Mouse (Mus musculus): ENCODE data around the gene Cpne1. TPM values are rescaled to one million over a fixed set of nuclear protein-coding genes. Genes with fewer than 3 reads are reported as not detected.
A peak's percentile ranks its signal among the peaks of the same experiment; 100 is the strongest.

Cpne1 gene
- total RNA-seq, 1 experiment from 2014 or later: 19.3 TPM

DNA sequence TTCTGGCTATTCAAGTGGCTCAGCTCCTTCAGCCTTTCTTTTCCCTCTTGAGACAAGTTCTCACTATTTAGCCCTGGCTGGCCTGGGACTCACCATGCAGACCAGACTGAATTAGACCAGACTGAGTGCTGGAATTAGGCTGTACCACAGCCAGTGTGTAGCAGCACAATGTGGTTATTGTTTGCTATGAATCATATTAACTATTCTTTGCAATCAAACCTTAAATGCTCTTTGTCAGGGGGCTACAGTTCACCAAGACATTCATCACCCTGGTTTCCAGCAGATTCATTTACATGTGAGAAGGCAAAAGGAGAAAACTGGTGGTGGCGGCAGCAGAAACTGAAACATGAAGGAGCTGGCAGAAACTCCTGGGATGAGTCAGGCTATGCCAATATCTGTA, 22.0 kb downstream of the Cpne1 start:
- no peak for ATAC-seq (replicated peaks in 1 of 2; ENCODE audit: insufficient read depth in 1 of 2, low FRiP score in 2 of 2, low TSS enrichment in 1 of 2, low read depth in 1 of 2, poor library complexity in 2 of 2, severe bottlenecking in 2 of 2)

DNA sequence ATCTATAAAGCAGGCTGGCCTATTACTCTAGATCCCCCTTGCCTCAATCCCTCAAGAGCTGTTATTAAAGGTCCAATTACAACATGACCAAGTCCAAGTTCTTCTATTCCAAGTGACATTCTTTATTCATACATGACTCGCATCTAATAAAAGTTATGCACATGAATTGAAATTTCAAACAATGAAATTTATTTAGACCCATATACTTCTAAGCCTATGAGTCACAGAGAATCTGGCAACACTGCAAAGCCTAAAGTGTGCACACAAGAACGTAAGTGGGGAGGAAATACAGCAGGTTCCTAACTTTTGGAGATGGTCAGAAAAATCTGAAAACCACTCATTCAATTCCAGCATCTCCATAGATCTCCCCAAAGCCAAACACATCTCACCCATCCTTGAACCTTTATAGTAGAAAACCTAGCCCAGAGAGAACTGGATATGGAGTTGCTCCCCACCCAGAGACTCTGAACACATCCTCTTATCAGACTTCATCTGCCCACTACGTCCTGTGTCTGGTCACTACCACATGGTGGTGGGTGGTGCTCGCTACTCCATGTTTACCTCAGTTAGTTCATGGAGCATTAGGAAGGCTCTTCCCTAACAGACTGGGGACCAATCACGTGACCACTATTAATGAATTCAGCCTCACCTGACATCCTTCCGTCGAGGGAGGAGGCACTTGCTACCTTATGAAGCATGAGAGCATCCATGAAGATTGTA, 24.2 kb downstream of the Cpne1 start:
- ATAC-seq (replicated peaks in 1 of 2; ENCODE audit: insufficient read depth in 1 of 2, low FRiP score in 2 of 2, low TSS enrichment in 1 of 2, low read depth in 1 of 2, poor library complexity in 2 of 2, severe bottlenecking in 2 of 2): no peak

DNA sequence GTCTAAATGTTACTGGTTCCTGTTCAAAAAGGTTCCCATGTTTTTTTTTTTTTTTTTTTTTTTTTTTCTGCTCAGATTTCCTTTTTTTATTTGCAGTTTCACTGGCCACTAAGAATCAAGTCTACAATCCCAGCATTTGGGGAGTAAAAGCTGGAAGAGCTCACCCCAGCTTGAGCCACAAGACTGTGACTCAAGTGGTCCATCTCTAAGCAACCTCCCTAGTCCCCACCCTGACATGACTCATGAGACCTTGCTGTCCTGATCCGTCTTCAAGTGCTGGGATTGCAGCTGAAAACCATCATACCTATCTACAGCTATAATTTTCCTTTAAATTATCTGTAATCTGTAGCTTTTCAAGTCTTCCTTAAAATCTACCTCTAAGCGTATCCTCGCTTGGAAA, 27.2 kb downstream of the Cpne1 start:
- ATAC-seq (replicated peaks in 1 of 2; ENCODE audit: insufficient read depth in 1 of 2, low FRiP score in 2 of 2, low TSS enrichment in 1 of 2, low read depth in 1 of 2, poor library complexity in 2 of 2, severe bottlenecking in 2 of 2): no peak

DNA sequence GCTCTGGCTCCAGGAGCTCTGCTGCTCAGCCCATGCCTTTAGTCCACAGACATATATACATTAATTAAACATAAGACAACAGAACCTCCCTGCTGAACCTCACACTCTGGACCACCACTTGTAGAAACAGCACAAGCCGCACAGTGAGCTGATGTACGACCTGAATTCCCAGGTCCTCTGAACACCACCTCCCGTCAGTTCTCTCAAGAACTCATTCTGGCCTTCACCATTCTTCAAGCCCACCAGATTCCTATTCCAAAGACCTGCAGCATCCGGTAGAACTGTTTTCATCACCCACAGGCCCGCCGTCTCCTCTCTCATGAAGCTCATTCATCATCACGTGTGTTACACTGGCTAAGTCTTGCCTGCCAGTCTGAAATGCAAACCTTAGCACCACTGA, 31.4 kb downstream of the Cpne1 start:
- ATAC-seq (replicated peaks in 1 of 2; ENCODE audit: insufficient read depth in 1 of 2, low FRiP score in 2 of 2, low TSS enrichment in 1 of 2, low read depth in 1 of 2, poor library complexity in 2 of 2, severe bottlenecking in 2 of 2): no peak

DNA sequence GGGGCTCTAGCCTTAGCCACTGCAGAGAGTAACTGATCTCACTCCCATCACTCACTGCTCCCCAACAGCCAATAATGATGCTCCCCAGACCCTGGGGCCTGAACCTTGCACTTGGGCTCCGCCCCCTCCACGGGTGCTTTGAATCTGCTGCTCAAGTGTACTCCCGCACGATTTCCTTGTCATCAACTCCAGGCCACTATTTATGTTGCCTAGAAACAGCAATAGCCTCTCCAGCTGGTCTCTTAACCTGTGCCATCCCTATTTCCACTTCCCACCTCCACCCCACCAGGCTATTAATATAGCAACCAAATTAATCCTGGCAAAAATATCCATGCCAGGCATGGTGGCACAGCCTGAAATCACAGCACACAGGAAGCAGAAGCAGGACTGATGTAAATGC, 32.1 kb downstream of the Cpne1 start:
- no peak for ATAC-seq (replicated peaks in 1 of 2; ENCODE audit: insufficient read depth in 1 of 2, low FRiP score in 2 of 2, low TSS enrichment in 1 of 2, low read depth in 1 of 2, poor library complexity in 2 of 2, severe bottlenecking in 2 of 2)

DNA sequence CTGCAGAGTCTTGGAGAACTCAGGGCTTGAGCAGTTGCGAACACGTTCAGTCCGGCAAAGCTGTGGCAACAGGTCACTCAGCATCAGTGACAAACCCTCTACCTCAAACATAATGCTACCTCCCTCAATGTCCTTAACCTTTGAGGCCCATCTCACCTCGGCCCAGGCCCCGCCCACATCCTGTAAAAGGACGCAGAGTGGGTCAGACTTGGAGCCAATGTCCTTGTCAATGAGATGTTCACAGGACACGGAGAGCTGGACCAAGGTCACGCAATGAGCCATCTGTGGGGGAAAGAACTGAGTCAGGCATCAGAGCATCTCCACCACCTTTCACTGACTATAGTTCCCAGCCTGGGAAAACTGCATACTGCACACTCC, 32.6 kb downstream of the Cpne1 start:
- ATAC-seq (replicated peaks in 1 of 2; ENCODE audit: insufficient read depth in 1 of 2, low FRiP score in 2 of 2, low TSS enrichment in 1 of 2, low read depth in 1 of 2, poor library complexity in 2 of 2, severe bottlenecking in 2 of 2): no peak

DNA sequence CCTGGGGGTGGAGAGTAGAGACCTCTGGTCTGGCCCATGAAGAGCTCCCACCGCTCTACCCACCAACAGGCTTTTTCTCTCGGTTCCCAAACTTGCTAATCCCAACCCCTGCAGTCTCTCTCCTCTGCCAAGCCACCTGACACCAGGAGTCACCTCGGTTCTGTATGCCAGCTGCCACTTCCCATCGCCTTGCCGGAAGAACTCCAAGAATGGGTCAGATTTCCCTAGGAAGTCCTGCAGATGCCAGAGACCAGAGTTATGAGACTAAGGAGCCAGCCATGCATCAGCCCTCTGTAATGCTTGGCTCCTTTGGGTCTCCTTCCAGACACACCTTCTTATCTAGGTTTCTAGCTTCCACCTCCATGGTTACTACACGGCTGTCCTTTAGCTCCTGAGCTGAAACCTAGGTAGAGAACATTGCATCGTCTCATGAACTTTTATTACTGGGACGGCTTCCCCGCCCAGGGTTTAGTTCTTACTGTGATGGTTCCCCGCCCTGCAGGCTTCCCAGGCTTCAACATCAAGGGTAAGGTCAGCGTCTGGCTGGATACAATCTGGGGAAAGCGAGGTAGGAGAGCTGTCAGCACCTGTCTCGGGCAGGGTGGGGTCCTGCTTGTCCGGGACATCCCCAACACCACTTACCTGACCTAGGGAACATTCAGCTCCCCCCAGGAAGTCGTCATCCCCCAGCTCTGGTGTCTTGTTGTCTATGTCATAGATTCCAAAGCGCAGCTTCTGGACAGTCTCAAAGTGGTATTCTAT, 33.2 kb downstream of the Cpne1 start:
- no peak for ATAC-seq (replicated peaks in 1 of 2; ENCODE audit: insufficient read depth in 1 of 2, low FRiP score in 2 of 2, low TSS enrichment in 1 of 2, low read depth in 1 of 2, poor library complexity in 2 of 2, severe bottlenecking in 2 of 2)

DNA sequence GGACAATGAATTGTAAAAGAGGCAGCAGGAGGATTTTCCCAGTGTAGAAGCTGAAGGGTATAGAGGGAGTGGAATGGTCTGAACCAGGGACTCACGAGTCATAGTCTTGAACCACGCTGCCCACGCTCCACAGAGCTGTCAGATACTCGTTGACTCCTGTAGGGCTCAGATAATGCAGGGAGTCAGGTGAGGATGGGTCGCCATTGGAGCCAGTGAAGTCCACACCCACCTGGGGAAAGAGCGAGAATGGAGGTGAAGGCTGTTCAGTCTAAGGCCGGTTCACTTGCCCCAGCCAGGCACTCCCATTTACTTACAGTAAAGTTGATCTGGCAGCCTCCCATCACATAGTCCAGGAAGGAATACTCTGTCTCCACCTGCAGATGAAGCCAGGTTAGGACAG, 34.3 kb downstream of the Cpne1 start:
- no peak for ATAC-seq (replicated peaks in 1 of 2; ENCODE audit: insufficient read depth in 1 of 2, low FRiP score in 2 of 2, low TSS enrichment in 1 of 2, low read depth in 1 of 2, poor library complexity in 2 of 2, severe bottlenecking in 2 of 2)

DNA sequence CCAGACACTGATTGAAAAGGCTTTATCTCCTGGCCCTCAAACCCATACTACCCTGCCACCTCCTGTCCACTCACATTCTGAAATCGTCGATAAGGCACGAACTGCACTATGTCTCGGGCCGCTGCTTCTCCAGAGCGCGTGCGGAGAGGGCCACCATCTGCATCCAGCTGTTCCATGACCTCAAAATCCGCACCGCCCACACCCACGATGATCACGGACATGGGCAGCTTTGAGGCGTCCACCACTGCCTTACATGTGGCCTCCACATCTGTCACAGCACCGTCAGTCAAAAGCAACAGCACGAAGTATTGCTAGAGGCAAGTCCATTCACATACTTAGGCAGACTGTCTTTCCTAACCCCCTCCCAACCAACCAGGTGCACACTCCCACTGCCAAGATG, 38.0 kb downstream of the Cpne1 start:
- ATAC-seq (replicated peaks in 1 of 2; ENCODE audit: insufficient read depth in 1 of 2, low FRiP score in 2 of 2, low TSS enrichment in 1 of 2, low read depth in 1 of 2, poor library complexity in 2 of 2, severe bottlenecking in 2 of 2): no peak

DNA sequence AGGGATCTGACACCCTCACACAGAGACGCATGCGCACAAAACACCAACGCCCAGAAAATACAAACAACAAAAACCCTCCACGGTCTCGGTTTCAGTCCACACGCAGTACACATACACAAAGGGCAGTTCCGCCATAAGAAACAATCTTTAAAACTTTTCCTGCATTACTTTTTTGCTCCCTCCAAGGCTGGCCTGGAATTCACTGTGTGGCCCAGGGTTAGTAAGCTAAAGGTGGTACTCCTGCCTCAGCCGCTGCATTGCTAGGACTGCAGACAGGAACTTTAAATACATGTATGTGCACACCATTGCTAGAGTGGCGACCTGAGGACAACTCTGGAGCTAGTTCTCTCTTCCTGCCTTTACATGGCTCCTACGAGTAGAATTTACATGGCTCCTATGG, 40.5 kb downstream of the Cpne1 start:
- no peak for ATAC-seq (replicated peaks in 1 of 2; ENCODE audit: insufficient read depth in 1 of 2, low FRiP score in 2 of 2, low TSS enrichment in 1 of 2, low read depth in 1 of 2, poor library complexity in 2 of 2, severe bottlenecking in 2 of 2)

DNA sequence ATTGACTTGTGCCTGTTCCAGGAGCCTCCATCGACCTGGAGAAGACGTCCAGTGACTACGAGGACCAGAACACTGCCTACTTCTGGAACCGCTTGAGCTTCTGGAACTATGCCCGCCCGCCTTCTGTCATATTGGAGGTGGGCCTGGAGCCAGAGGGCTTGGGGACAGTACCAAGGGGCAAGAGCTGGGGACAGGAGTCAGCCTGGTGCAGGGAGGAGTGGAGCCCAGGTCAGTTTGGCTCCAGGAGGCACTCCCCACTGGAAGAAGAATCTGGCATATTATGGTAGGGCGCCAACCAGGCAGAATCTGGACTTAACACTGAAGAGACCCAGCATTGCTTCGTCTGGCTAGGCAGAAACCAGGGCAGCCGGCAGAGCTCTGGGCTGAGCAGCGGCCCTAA, 43.8 kb downstream of the Cpne1 start:
- ATAC-seq (replicated peaks in 1 of 2; ENCODE audit: insufficient read depth in 1 of 2, low FRiP score in 2 of 2, low TSS enrichment in 1 of 2, low read depth in 1 of 2, poor library complexity in 2 of 2, severe bottlenecking in 2 of 2): no peak

DNA sequence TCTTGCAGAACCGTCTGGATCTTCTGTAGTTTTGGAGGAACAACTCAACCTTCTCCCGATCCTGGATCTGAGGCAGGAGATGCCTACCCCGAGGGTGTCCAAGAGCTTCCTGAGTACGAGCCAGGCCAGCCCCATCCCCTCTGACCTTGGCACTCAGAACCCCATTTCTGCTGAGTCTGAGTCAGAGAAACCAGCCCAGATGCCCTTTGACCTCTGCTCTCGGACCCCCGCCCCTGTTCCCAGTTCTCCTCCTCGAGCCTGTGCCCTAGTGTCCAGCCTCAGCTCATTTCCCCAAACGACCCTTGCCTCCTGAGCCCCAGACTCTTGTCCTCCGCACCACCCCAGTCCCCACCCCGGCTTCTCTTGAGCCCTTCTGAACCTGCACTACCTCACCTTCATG, 45.6 kb downstream of the Cpne1 start:
- no peak for ATAC-seq (replicated peaks in 1 of 2; ENCODE audit: insufficient read depth in 1 of 2, low FRiP score in 2 of 2, low TSS enrichment in 1 of 2, low read depth in 1 of 2, poor library complexity in 2 of 2, severe bottlenecking in 2 of 2)

DNA sequence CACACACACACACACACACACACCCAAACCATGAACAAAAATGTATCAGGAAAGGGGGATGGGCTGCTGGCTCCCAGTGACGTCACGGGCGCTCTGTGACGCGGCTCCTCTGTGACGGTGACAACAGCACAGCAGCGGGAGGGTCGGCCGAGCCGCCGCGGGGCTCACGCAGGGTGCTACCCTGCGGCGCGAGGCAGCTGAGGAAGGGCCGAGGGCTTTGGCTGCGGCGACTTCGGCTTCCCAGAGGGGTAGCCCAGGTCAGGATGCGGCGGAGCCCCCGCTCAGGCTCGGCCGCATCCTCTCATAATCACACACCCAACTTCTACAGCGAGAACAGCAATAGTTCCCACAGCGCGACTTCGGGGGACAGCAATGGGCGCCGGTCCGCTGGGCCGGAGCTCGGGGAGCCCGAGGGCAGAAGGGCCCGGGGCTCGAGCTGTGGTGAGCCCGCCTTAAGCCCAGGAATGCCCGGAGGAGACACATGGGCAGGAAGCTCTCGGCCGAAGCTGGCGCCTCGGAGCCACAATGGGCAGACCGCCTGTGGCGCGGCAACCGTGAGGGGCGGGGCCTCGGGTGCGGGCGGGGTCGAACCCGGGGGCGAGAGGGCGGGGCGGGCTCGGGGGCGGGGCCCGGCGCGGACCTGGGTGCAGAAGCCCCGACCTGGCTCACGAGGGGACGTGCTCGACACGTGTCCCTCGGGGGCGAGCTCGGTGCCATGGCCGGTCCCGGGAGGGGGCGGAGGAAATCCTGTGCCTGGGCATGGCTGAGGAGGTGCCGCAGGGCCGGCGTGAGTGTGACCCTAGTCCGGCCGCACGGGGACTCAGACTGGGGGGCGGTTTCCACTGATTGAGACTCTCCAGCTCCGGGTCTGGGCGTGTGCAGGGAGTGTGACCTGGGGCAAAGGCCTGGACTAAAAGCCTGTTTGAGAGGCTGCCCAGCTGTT, 46.4 kb downstream of the Cpne1 start, which contains the start of gene Spag4:
TSS of gene Spag4 (plus strand) at position 77 of the 943 bp plus-strand sequence.
- peak; percentile 70 to 75 for ATAC-seq (replicated peaks in 1 of 2; ENCODE audit: insufficient read depth in 1 of 2, low FRiP score in 2 of 2, low TSS enrichment in 1 of 2, low read depth in 1 of 2, poor library complexity in 2 of 2, severe bottlenecking in 2 of 2)

DNA sequence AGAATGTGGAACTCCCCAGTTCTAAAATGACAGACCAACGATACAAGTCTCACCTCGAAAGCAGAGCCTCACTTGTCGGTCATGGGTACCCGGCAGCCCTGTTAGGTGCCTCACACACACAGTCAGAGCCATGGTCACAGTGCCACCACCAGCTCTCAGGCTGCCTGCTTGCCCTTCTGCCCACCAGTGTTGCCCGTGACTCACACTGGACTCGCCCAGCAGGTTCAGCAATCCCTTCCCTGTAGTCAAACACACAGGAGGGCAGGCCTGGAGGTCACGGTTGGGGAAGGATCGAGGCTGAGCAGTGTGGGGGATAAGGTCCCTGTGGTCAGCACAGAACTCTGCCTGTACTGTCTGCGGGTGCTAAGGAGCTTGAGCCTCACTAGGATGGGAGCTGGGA, 58.9 kb downstream of the Cpne1 start, which contains the start of gene Fer1l4:
TSS of gene Fer1l4 (minus strand) at position 132 of the 400 bp plus-strand sequence.
- no peak for ATAC-seq (replicated peaks in 1 of 2; ENCODE audit: insufficient read depth in 1 of 2, low FRiP score in 2 of 2, low TSS enrichment in 1 of 2, low read depth in 1 of 2, poor library complexity in 2 of 2, severe bottlenecking in 2 of 2)

DNA sequence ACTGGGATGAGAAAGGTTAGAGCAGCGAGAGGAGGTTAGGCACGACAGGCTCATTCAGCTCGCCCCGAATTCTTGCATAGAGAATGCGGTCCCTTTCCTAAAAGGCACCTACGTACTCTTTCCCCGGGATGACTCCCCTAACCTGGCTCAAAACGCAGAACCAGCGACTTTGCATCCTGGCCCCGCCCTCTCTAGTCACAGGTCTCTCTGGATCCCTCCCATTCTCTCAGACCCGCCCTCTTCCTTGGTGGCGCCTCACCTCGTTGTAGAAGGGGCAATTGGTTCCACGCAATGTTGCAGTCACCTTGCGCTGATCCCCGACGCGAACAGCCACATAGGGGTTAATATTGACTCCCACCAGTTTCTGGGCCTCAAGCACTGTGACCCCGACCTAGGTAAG, 63.8 kb downstream of the Cpne1 start:
- no peak; a peak in 1 of 4 replicates for ATAC-seq (replicated peaks in 1 of 2; ENCODE audit: insufficient read depth in 1 of 2, low FRiP score in 2 of 2, low TSS enrichment in 1 of 2, low read depth in 1 of 2, poor library complexity in 2 of 2, severe bottlenecking in 2 of 2)

DNA sequence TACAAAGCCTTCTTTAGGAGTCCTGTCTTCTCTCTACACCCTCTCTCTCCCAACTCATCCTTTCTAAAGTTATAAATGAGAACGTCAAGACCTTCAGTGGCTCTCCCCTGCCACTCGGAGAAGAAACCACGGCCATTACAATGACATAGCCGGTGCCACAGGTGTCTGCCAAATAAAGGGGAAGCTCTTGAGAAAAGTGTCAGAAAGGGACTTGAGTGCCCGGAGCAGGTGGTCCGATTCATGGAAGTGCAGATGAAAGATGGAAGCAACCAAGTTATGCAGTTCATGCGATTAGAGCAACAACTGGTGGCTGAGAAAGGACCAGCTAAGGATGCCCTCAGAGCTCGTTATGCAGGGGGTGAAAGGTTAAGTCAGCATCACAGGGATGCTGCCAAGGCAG, 68.9 kb downstream of the Cpne1 start:
- ATAC-seq (replicated peaks in 1 of 2; ENCODE audit: insufficient read depth in 1 of 2, low FRiP score in 2 of 2, low TSS enrichment in 1 of 2, low read depth in 1 of 2, poor library complexity in 2 of 2, severe bottlenecking in 2 of 2): no peak

DNA sequence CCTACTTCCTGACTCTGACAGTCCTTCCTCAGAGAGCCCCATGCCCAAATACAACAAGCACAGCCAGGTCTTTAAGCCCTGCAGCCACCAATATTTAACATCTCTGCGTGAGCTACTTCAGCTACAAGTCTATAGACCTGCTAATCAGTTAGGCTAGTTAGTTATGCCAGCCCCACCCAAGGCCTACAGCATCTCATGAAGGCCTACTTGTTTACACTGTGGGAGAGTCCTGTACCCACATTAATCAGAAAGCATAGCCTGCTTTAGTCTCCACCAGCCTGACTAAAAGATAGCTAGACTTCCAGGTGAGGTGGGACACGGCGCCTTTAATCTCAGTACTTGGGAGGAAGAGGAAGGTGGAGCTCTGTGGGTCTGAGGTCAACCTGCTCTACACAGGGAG, 72.4 kb downstream of the Cpne1 start:
- no peak for ATAC-seq (replicated peaks in 1 of 2; ENCODE audit: insufficient read depth in 1 of 2, low FRiP score in 2 of 2, low TSS enrichment in 1 of 2, low read depth in 1 of 2, poor library complexity in 2 of 2, severe bottlenecking in 2 of 2)

DNA sequence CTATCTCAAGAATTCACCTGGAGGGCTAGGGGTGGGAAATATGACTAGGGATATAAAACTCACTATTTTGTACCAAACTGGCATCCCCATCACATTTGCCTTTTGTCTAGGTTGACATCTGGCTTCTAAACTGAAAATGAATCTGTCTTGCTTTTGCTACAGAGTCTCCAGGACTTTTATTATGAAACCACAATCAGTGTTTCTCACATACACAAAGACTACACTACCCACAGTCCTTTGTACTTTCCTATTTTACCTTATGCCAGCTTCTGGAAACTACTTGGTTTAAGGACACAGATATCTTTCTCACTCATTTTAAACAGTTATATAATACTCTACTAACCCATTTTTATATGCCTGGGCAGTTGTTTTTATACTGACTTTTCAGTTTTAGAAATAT, 86.3 kb downstream of the Cpne1 start:
- ATAC-seq (replicated peaks in 1 of 2; ENCODE audit: insufficient read depth in 1 of 2, low FRiP score in 2 of 2, low TSS enrichment in 1 of 2, low read depth in 1 of 2, poor library complexity in 2 of 2, severe bottlenecking in 2 of 2): no peak

Data from hematopoietic stem cell, adult 5-6 weeks (primary cell).